Mouse (Mus musculus): Measurements from ENCODE around the gene Ncdn.

The Ncdn gene

DNA sequence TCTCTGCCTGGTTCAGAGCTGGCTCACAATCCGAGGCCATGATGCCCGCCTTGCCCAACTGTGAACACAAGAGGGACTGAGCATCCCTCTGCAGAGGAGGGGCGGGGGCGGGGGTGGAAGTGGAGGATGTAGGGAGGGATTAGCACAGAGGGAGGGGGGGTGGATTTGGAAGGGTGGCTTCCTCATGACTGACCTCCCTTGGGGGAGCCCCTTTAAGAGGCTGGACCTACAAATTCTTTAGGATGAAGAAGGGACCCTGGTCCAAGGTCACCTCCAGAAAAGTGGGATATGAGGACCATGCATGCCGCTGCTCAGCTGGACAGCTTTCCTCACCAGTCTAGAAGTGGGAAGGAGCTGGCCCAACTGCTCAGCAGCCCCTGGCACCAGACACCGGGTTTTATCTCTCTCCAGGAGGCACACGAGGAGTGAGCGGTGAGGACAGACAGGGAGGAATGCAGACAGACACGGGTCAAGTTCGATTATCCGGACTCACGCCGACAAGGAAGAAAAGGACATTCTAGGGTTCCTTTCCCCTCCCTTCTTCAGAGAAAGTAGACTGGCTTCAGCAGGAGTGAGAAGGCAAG, 1.1 kb downstream of the Ncdn start:
- no peak for DNase-seq (ENCODE audit: low spot score)

DNA sequence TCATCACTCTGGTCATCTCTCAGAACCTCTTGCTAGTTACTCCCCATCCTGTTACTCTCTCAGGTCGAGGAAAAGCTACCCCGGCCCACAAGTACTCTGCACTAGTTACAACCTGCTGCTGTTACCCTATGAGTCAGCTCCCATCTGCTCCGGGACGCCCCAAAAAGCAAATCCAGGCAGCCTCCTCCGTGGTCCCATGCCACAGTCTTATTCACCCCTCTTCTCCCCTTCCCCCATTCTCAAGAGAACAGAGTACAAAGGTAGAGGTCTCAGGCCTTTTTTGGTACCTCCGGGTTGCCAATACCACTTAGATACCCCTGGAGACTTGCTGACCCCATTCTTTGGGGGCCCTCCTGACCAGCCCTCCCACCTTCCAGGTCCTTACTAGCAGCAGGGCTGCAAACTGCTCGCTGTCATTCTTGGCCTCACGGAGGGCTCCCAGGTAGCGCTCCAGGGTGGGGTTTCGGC, 1.6 kb downstream of the Ncdn start:
- no peak for DNase-seq (ENCODE audit: low spot score)

DNA sequence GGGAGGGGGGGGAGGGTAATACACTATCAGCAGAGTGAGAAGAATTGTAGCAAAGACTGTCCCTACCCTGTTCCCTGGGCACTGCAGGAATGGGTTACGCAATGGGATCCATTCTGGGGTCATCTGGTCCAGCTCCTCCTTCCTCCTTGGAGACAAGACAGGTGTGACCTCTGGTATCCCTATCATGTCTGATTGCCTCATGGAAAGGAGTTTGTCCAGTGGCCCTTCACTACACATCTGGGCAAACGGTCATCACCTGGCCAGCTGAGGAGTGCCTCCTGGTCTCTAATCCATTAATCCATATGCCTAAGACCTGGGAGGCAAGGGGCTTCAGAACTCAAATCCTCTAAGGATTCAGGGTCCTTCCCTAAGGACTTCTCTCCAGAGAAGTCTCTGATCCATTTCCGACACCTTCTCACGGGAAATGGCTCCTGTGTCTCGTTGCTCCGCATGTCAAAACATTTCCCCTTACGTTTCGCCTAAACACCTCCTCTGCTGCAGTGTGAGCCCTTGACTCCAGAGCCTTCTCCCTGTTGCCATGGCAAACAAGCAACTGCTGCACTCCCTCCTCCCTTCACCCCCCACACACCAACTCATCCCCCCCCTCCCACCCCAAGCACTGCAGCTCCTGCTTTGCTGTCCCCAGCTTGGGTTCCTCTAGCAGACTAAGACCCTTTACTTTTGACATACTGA, 2.2 kb downstream of the Ncdn start:
- DNase-seq (ENCODE audit: low spot score): no peak

DNA sequence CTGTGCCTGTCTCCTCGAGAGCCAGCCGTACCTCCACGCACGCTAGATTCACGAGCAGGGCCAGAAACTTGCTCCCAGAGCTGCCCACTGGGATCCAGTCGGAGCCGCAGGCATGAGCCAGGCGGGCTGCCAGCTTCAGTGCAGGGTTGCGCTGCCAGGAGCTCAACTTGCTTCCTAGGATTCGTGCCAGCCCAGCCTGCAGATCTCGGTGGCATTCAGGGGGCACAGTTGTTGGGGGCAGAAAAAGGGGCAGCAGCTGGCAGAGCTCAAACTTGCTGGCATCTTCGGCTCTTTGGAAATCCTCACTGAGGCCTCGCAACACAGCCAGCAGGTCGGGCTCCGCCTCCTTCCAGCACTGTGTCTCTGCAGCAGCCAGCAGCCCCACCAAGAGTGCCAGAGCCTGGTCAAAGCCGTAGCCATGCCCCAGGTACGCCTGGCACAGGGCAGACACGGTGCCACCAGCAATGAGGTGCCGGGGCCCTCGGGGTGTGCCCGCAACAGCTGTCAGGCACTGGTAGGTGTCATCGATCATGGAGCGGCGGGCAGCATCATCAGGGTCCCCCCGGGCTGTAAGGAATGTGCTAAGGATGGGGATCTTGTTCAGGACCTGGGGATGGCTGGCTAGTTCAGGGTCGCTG, 3.1 kb downstream of the Ncdn start:
- no peak for DNase-seq (ENCODE audit: low spot score)

DNA sequence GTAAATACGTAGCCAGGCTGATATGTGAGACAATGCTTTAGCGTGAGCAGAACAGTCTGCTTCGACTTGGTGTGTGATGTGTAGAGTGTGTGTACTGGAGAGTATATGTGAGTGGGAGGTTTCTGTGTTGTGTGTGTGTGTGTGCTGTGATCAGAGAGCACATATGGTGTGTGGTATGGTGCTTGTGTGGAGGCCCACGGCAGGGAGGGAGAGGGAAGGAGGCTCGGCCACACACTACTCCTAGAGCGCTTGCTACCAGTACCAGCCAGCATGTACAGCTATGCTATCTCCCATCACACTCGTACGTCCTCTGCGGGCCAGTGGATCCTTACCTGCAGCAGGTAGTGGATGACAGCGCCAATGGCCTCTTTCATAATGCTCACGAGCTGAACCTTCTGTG, 3.7 kb downstream of the Ncdn start:
- DNase-seq (ENCODE audit: low spot score): no peak

DNA sequence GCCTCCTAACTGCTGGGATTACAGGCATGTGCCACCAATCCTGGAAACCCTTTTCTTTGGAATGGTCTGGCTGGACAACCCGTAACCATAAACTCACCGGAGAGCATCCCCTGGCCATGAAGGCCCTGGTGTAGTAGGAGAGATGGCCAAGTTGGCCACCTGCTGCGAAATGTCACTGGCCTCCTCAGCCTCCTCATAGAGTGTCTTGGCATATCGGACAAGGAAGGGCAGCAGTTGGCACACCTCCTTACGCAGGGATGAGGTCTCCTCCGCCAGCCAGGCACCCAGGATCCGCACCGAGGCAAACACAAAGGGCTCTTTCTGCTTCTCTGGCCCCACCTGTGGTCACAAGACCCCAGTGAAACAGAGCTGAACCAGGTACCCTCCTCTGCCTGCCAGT, 4.9 kb downstream of the Ncdn start:
- DNase-seq (ENCODE audit: low spot score): no peak

DNA sequence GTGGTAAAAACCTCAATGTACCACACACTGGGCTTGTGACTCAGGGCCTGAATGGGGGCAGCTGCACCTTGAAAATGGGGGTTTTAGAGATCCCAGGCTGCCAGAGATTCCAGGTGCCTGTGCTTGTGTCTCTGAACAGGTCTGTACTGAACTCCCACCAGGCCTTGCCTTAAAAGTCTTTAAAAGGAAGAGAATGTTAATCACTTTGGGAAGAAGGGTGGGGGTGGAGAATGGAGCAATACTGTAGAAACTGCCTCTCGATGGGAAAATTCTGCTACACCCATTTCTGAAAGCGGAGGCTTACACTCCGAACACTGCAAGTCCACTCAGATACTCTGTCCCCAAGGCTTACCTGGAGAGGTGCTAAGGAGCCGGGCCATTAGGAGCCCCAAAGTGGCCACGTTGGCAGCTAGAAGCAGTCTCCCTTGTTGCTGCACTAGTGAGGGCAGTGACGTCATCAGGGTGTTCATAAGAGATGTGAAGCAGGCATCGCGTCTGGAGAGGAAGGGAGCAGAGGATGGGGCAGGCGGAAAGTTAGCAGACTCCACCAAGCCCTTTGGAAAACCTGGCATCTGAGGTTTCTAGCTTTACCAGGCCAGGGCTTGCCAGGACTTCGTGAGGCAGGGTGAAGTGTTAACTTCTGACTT, 6.9 kb downstream of the Ncdn start:
- no peak for DNase-seq (ENCODE audit: low spot score)

DNA sequence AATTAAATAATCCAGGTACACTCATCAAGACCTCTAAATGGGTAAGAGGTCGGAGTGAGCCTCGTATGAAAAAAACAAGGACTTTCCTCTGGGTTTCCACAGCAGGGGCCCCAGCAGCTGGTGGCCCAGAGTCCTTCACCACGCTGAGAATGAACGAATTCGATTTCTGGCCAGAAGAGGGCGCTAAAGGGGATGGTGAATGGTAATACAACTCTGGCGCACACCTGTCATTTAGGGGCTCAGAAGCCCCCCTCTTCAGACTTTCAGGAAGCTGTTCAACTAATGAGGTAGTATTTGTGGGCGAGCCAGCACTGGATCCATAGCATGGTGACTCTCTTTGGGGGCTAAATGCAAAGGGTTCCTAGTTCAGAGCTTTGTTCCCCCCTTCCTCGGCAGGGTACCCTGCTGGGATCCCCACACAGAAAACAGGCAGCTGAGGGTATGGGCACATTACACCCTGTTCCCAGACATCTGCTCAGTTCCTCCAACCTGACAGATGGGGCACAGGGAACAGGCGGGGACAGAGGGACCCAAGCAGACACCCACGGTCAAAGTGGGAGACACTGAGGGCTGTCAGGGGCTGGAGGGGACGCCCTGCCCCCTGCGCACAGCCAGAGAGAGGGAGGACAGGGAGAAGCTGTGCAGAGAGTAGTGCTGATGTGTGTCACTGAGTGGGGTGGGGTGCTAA, 7.6 kb downstream of the Ncdn start:
- no peak for DNase-seq (ENCODE audit: low spot score)

DNA sequence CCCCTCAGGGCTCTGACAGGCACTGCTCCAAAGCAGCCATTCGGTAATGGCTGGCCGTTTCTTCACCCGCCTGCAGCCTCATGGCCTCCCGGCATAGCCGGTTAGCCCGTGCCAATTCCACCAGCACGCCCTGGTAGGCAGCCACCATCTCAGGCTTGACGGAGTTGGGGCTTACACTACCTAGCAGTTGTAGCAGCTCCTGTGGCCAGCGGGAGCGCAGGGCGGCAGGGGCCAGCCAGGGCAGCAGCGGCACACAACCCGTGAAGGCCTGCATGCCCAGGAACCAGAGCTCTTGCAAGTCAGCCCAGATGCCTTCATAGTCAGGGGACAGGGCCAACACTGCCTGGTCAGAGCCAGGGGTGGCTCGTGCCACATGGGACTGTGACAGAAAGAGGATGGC, 8.4 kb downstream of the Ncdn start:
- DNase-seq (ENCODE audit: low spot score): no peak

DNA sequence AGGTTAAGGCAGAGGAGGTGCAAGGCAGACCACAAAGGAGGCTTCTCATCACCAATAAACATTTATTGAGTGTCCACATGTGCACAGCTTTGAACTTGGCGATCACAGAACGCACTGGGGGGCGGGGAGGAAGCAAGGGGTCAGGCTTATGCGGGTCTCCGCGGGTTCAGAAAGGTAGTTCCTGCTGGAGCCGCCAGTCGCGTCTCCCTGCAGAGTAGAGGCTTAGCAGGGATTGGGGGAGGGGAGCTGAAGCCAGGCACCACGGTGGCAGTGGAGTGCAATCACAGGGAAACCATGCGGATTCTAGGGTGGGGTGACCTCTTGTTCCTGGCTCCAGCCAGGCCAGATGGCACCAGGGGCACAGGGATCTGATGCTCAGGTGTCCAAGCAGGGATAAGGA, 9.5 kb downstream of the Ncdn start:
- no peak for DNase-seq (ENCODE audit: low spot score)

DNA sequence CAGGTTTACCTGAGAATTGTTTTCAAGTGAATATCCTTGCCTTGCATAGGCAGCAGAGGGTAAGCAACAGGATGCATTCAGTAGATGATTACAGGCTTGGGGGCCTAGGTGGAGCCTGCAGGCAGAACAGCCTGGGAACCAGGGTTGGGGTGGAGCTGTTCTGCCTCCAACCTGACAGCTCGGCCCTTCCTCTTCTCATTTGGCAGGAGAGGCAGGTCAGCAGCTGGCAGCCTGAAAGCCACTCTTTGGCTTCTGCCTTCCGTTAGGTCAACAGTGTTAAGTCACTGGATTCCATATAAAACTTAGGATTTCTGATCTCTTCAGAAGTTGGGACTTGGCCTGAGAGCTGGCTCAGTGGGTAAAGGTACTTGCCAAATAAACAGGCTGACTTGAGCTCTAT, 10.3 kb downstream of the Ncdn start:
- no peak for DNase-seq (ENCODE audit: low spot score)

DNA sequence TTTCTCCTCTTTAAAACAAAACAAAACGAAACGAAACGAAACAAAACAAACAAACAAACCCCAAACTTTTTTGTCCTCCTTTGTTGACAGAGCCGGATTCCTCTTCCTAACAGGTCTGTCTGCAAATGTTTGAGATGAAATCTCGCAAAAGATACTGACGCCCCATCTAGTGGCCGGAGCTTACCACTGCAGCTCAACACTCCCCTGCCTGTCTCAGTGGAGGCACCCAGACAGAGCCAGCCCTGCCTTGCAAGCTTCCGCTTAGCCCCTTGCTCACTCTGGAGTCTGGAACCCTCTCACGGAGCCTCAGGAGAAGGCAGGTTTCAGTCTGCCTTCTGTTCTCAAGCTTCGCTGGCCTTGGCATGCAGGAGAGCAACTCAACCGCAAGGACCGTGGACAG, 11.8 kb downstream of the Ncdn start:
- peak; percentile 36 for DNase-seq (ENCODE audit: low spot score)

DNA sequence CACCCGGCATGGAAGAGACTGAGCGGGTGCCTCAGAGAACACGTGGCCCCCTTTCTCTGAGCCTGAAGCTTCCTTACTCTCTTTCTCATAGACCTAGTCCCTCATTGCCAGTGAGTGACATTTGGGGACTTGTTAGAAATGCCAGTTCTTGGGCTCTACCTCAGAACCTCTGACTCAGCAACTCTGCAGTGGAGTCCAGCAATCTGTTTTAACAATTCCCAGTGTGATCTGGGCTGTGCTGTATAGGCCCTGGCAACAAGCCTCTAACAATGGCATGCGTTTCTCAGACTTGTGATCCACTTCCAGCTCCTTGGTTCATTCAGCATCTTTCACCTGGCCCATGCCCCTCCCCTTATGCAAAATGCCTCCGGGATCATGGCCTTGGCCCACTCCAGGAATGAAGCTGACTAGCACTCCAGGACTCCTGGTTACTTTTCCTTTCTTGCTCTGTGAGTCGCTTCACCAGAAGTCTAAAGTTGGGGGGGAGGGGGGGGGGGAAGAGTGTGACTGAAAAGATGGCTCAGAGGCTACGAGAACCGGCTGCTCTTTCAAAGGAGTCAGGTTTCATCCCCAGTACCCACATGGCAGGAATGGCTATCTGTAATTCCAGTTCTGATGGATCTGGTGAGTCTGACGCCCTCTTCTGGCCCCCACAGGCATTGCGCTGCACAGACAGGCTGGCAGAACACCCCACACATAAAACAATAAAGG, 13.1 kb downstream of the Ncdn start:
- DNase-seq (ENCODE audit: low spot score): no peak

DNA sequence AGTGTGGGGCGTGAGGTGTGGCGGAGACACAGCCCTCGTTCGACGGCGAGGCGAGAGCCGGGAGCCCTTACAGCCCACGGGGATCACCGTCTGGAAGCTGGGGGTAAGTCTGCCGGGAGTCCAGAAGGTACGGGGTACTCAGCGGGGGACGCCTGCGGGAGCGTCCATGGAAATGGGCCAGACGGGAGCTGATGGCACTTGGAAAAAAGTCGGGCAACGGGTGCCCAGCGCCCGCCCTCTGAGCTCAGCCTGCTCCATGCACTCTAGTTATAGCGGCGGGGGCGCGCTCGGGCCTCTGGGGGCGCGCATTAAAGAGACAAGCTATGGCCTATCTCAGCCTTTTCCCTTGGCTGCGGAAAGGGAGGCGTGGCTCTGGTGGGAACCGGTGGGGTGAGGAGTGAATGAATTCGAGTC, 17.2 kb downstream of the Ncdn start, which contains the start of gene Tfap2e:
Gene Tfap2e, minus strand, starts transcription at position 240 of the 414 bp plus-strand sequence.
- DNase-seq (ENCODE audit: low spot score): no peak

DNA sequence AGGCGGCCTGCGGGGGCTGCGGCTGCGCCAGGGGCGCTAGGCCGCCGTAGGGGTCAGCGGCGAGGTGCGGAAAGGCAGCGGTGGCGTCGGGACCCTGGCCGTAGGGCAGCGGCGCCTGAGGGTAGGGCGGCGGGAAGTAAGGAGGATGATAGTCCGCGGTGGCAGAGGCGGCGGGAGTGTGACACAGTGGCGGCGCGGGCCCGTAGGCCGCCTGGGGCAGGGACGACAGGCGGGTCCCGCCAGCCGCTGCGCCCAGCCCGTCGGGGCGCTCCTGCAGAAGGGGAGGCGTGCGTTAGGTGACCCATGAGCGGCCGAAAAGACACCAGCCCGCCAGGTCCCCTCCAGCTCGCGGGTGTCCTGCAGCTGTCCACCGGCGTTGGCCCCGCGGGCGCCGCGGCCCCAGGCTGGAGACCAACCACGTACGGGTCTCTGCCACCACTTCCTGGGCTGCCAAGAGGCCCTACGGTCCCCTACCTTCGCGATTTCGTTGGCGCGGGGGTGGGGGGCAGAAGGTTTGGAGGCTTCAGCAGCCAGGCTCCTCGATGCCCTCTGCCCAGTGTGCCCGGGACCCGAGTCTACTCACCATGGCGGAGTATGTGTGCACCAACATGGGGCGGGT, 17.7 kb downstream of the Ncdn start:
- no peak for DNase-seq (ENCODE audit: low spot score)

DNA sequence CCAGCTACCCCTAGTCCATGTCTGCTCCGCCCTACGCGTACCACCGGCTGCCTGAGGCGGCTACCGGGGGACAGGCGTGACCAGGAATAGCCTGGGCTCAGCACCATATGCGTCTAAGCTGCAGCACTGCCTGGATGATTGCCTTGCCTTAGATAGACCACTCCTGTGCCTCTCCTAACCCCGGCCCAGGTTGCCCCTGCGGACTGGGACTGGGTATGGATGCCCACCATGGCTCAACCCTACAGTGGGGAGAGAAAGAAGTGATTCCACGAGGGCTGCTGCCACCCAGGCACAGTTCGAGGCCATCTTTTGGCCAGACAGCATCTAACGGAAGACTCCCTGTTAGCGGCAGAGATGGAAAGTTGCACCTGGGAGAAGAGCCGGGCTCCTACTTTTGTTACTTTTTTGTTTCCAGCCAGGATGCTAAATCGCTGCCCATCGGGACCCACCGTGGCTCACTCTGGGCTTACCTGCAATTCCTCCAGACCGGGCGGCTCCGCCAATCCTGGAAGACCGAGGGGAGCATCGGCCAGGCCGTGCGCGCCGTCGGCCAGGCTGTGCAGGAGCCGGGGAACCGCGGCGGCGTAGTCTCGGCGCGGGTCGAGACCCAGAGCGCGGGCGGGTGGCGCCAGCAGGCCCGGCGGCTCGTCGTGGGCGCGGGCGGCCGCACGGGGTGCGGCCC, 18.4 kb downstream of the Ncdn start:
- no peak for DNase-seq (ENCODE audit: low spot score)

DNA sequence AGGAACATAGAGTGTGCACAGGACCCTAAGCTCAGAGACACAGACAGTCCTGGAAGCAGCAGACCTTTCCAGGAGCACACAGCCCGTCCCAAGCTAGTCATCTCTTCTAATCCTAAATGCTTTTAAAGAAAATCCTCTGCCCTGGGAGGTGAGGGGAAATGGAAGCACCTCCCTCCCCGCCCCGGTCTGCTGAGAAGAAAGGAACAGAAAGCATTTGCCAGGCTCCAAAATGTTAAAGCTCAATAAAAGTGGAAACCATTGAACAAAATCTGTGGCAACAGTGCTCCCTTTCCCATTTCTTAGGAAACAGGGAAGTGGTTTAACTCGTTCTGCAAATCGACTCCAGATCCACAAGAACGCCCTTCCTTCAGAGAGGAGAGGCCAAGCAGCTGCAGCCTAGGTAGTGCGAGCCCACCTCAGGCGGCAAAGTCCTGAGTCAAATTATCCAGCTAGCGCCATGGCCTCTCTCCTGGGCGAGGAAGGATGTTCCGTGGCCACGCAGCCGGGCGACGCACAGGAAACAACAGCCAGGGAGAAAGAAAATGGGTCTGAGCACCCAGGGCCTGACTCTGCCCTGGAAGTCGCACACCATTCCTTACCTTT, 19.1 kb downstream of the Ncdn start:
- DNase-seq (ENCODE audit: low spot score): no peak

DNA sequence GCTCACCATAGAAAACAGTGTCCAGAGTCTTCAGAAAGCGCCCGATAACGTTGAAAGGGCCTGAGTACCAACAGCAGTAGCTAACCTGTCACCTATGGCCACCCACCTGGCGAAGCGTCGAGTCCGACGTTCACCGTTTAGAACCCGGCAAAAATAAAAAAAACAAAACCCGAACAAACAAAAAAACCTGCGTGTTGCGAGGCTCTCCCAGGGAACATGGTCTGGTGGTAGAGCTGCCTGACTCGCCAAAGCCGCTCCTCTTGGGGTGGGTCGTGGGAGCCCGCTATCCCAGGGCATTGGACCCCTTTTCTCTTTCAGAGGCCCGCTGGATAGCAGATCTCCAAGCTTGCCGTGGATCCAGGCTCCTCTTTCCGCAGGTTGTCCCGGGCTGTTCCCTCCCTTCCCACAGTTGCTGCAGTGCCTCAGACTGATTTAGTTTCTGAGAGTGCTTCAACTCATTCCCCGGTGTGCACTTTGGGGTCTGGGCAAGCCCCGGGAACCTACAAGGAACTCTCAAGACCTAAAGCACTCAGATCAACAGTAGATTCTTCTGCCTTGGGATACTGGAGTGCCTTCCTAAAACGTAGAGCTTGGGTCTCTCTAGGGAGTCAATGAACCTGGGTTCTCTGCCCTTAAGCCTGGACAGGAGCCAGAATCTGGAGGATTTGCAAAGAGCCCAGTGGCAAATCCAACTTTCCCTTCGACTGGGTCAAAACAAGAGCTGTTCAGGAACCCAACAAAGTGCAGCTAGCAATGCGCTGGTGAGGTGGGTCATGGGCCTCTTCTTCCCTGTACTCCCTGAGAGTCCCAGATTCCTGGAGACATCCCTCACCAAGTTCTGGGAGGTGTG, 20.5 kb downstream of the Ncdn start:
- DNase-seq (ENCODE audit: low spot score): no peak

DNA sequence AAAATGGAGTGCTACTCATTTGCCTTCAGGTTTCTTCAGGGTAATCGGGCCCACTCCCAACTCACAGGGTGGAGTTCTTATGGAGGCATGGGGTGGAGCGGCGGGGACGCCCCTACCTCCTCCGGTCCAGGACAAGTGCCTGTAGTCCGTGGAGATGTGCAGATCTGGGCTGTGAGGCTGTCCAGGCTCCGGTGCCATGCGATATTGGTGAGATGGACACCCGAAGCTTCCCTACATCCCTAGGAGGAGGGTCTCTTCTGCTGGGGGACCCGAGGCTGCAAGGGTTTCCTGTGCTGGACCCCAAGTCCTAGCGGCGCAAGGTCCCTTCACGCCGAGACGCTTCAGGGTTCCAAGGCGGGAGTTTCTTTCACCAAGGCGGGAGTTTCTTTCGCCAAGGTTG, 21.1 kb downstream of the Ncdn start:
- DNase-seq (ENCODE audit: low spot score): no peak

All from ovary, adult 18-20 months (tissue).